Mouse (Mus musculus) neural tube, embryonic 10.5 days (tissue): ENCODE measurements around the gene Ebf3.

ENCODE experiments used
- DNase-seq: peaks from one replicate; pipeline ENCODE4 v3.0.0-alpha.2; 2017; ENCODE audit warnings: low spot score; ENCODE audit errors: extremely low spot score

The Ebf3 gene

GRCm38 (mm10) chr7:137289290-137289957, 24.8 kb downstream of the Ebf3 start:
- no peak for DNase-seq

GRCm38 (mm10) chr7:137278171-137278570, 36.1 kb downstream of the Ebf3 start:
- no peak for DNase-seq

GRCm38 (mm10) chr7:137277713-137278112, 36.5 kb downstream of the Ebf3 start:
- DNase-seq: no peak

- DNase-seq: no peak
Measured at GRCm38 (mm10) chr7:137272252-137272651, 42.0 kb downstream of the Ebf3 start.

GRCm38 (mm10) chr7:137268452-137269155, 45.6 kb downstream of the Ebf3 start:
- DNase-seq: peak; percentile 61

GRCm38 (mm10) chr7:137267441-137267840, 46.8 kb downstream of the Ebf3 start:
- no peak for DNase-seq

- DNase-seq: no peak
Measured at GRCm38 (mm10) chr7:137266575-137266974, 47.7 kb downstream of the Ebf3 start.

GRCm38 (mm10) chr7:137262330-137262729, 51.9 kb downstream of the Ebf3 start:
- DNase-seq: no peak

- DNase-seq: peak; percentile 84
Measured at GRCm38 (mm10) chr7:137246213-137246872, 67.9 kb downstream of the Ebf3 start.

GRCm38 (mm10) chr7:137244839-137245238, 69.4 kb downstream of the Ebf3 start:
- DNase-seq: no peak

- DNase-seq: no peak
Measured at GRCm38 (mm10) chr7:137240481-137240880, 73.8 kb downstream of the Ebf3 start.

GRCm38 (mm10) chr7:137239542-137240133, 74.6 kb downstream of the Ebf3 start:
- DNase-seq: no peak

- DNase-seq: no peak
Measured at GRCm38 (mm10) chr7:137237419-137237818, 76.8 kb downstream of the Ebf3 start.

GRCm38 (mm10) chr7:137223823-137224222, 90.4 kb downstream of the Ebf3 start:
- DNase-seq: no peak

GRCm38 (mm10) chr7:137222831-137223505, 91.3 kb downstream of the Ebf3 start:
- DNase-seq: no peak

- peak; percentile 46 for DNase-seq
Measured at GRCm38 (mm10) chr7:137221599-137221998, 92.6 kb downstream of the Ebf3 start.

- DNase-seq: no peak
Measured at GRCm38 (mm10) chr7:137220436-137220835, 93.8 kb downstream of the Ebf3 start.

- DNase-seq: no peak
Measured at GRCm38 (mm10) chr7:137218706-137219105, 95.5 kb downstream of the Ebf3 start.

GRCm38 (mm10) chr7:137213444-137213843, 100.8 kb downstream of the Ebf3 start:
- DNase-seq: no peak

GRCm38 (mm10) chr7:137211332-137211731, 102.9 kb downstream of the Ebf3 start:
- DNase-seq: no peak

GRCm38 (mm10) chr7:137209688-137210345, 104.4 kb downstream of the Ebf3 start:
- no peak for DNase-seq
